Mouse (Mus musculus) cortical plate, adult 2 months (tissue): ENCODE results near the gene Slc22a1.

Experiments used
- CTCF ChIP-seq: fragments of 200-500 bp; IDR thresholded peaks from 2 replicates; pipeline ENCODE4 v1.5.1; 2011; ENCODE audit warnings: mild to moderate bottlenecking, control low read depth, low read length; ENCODE audit not compliant: insufficient read depth; ENCODE audit errors: extremely low read depth
- POLR2A ChIP-seq: fragments of 200-500 bp; IDR thresholded peaks from 2 replicates; pipeline ENCODE4 v1.6.1; 2011; ENCODE audit warnings: mild to moderate bottlenecking, low read length, control low read depth; ENCODE audit not compliant: insufficient read depth; ENCODE audit errors: extremely low read depth

- TF ChIP-seq CTCF (no peak), POLR2A (no peak)
Observed at GRCm38 (mm10) chr17:12645461-12645860, 30.2 kb downstream of the Slc22a1 start.
